Mouse (Mus musculus) brain, embryonic 14.5 days (tissue): ENCODE results near the gene Gfpt1. TPM values are rescaled to one million over a fixed set of nuclear protein-coding genes. Genes with fewer than 3 reads are reported as not detected.

Experiments used
- DNase-seq: peaks from one replicate; pipeline ENCODE4 v3.0.0-alpha.2; 2011; ENCODE audit warnings: low read depth
- CTCF ChIP-seq: fragments of 200-500 bp; IDR thresholded peaks from 2 replicates; pipeline ENCODE4 v1.5.1; 2012; ENCODE audit warnings: inconsistent platforms, mild to moderate bottlenecking, moderate library complexity, borderline replicate concordance; ENCODE audit not compliant: insufficient read depth, insufficient read length; ENCODE audit errors: extremely low read depth
- POLR2A ChIP-seq: fragments of 200-500 bp; IDR thresholded peaks from 2 replicates; pipeline ENCODE4 v1.6.1; 2012; ENCODE audit warnings: mild to moderate bottlenecking, inconsistent platforms, borderline replicate concordance; ENCODE audit not compliant: poor library complexity, insufficient read depth, insufficient read length, severe bottlenecking; ENCODE audit errors: extremely low read depth
- polyA plus RNA-seq: library from polyadenylated mRNA; depleted of rRNA; stranded (reverse); fragments of >200 nt; gene quantifications from 2 replicates; pipeline ENCODE4 v1.2.3, GENCODE M21; 2012; rRNA removed

Gene Gfpt1
- polyA plus RNA-seq, result 26.7 and 43.8 TPM in 2 replicates

GRCm38 (mm10) chr6:87042337-87043130, at the start of gene Gfpt1:
Gfpt1 (plus strand) TSS chr6:87042846.
- peak; percentile 79 for TF ChIP-seq POLR2A
- TF ChIP-seq CTCF, result no peak
- peak; percentile 97 for DNase-seq

- TF ChIP-seq POLR2A (no peak), CTCF (no peak)
- DNase-seq, result no peak
Observed at GRCm38 (mm10) chr6:86994254-86994653, 48.4 kb upstream of the Gfpt1 start.

GRCm38 (mm10) chr6:86996629-86997307, 45.9 kb upstream of the Gfpt1 start:
- peak; percentile 25 for DNase-seq
- TF ChIP-seq POLR2A (no peak), CTCF (no peak)

- DNase-seq, result no peak
- TF ChIP-seq POLR2A (no peak), CTCF (no peak)
Observed at GRCm38 (mm10) chr6:86997360-86997759, 45.3 kb upstream of the Gfpt1 start.

GRCm38 (mm10) chr6:87001995-87002394, 40.7 kb upstream of the Gfpt1 start:
- DNase-seq, result no peak
- no peak for TF ChIP-seq POLR2A

- peak; percentile 83 for TF ChIP-seq CTCF
- TF ChIP-seq POLR2A, result no peak
Observed at GRCm38 (mm10) chr6:87002521-87003055, 40.1 kb upstream of the Gfpt1 start.

GRCm38 (mm10) chr6:87004099-87004498, 38.5 kb upstream of the Gfpt1 start:
- TF ChIP-seq POLR2A, result no peak
- no peak for TF ChIP-seq CTCF

More at GRCm38 (mm10) chr6:87002521-87003055, 40.1 kb upstream of the Gfpt1 start:
- peak; percentile 88 for DNase-seq

GRCm38 (mm10) chr6:87005577-87005976, 37.1 kb upstream of the Gfpt1 start:
- DNase-seq, result no peak
- TF ChIP-seq POLR2A (no peak), CTCF (no peak)

More at GRCm38 (mm10) chr6:87004099-87004498, 38.5 kb upstream of the Gfpt1 start:
- DNase-seq, result no peak

GRCm38 (mm10) chr6:87008887-87009286, 33.8 kb upstream of the Gfpt1 start, which contains the start of gene Nfu1:
Nfu1 (plus strand) TSS chr6:87009236.
- no peak for DNase-seq
- TF ChIP-seq POLR2A (no peak), CTCF (no peak)

- peak; percentile 97 for DNase-seq
- TF ChIP-seq POLR2A (peak; percentile 75; the same call in 1 of the 2 replicates), CTCF (no peak)
Observed at GRCm38 (mm10) chr6:87009692-87010328, 32.8 kb upstream of the Gfpt1 start.

GRCm38 (mm10) chr6:87016916-87017315, 25.7 kb upstream of the Gfpt1 start:
- DNase-seq, result peak; percentile 60
- TF ChIP-seq CTCF (peak; percentile 62), POLR2A (no peak)
